Mouse (Mus musculus): ENCODE measurements around the gene Gabarap.
"Not testable (repeated sequence)": the region's sequence is repeated elsewhere in the genome, so short reads cannot be mapped to it uniquely, and the experiment has no call there.

Gabarap gene

GRCm38 (mm10) chr11:69990850-69991691 lies at the start of gene Gabarap:
Gabarap (plus strand) TSS chr11:69991143.
- DNase-seq: peak; percentile 96

- DNase-seq: no peak
Measured at GRCm38 (mm10) chr11:69945216-69945615, 45.7 kb upstream of the Gabarap start.

DNA sequence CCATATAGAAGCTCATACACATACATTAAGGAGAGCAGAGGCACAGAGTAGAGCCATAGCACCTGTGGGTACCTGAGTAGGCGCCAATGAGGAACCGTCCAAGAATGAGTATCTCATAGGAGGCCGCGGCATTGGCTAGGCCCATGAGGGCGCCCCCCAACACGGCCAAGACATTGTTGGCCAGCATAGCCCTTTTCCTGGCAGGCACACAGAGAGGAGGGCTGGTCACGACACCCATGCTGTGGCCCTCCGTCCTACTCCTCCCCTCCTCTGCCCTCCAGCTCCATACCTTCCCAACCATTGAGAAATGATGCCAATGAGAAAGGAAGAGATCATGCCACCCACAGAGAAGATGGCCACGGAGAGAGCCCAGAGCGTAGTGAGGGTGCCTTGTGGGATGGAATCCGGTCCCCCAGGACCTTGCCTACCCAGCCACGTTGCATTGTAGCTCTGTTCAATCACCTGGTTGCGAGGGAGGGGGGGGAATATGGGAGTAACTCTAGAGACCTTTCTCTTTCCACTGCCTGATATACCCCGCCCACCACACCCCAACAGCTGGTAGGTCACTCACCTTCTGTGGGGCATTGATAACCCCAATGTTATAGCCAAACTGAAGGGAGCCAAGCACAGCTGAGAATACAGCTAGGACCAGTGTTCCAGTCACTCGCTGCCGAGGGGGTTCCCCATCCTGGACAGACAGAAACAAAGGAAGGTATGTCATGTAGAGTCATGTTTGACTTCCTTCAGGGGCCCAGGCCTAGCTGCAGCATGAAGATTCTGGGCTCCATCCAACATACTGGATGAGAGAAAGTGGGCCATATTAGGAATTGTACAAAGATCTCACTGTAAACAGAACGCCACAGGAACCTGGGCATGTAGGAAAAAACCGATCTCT lies 44.7 kb upstream of the Gabarap start:
- no peak for DNase-seq

DNA sequence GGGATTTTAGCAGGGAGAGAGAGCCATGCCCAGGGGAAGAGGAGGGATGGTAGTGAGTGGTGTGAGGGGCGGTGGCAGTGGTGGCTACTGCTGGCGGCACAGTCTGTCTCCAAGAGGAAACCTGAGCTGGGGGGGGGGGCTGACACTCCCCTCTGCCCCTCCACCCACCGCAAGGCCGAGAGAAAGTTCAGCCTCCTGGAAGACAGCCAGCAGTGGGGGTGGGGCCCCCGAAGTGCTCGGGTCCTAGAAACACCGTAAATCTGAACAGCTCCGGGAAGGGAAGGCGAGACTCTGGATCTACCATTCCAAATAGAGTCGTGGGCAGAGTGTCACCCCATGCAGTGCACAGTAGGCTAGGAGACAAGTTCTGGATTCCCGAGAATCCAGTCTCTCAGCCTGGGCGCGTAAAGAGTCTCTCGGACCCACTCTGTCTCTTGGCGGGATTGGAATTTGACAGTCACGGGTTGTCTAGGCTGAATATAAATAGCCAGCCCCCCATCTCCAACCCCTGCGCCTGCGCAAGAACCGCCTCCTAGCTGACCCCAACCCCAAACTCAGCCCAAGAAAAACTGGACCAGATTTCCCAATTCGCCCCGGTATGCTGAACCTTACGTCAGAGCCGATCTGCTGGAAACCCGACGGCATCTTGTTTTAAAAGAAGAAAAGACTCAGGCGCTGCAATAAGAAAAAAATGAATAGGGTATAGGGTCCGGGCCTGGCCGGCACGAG lies 43.4 kb upstream of the Gabarap start:
- DNase-seq: peak; percentile 64

DNA sequence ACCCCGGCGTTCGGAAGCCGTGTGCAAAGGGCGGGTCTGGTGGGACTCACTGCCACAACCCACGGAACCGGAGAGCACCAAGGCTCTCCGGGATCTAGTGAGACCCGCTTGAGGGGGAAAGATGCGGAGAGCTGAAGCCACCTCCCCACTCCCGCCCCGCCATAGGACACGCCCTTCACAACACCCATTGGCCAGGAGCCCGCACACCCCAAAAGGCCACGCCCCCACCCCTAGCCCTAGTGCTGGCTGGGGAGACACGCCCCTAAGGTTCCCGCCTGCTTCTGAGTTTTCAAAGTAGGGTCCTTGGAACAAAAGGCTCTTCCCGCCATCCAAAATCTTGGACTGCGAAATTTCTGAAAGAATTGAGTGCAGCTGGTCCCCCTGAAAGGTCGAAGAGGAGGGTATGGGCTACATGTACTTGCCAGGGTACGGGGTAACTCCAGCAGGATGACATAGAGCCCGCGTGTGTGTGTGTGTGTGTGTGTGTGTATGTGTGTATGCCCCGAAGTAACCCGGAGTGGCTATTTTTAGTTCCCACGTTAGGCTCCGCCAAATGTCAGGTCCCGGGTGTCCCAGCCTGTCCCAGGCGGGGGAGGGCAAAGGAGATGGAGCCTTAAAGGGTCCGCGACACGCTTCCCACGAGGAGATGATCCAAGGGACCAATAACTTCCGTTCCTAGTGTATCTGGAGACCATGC lies 42.7 kb upstream of the Gabarap start, which contains the start of gene Slc2a4:
Gene Slc2a4, minus strand, starts transcription at position 123 of the 697 bp plus-strand sequence.
- peak; percentile 91 for DNase-seq

DNA sequence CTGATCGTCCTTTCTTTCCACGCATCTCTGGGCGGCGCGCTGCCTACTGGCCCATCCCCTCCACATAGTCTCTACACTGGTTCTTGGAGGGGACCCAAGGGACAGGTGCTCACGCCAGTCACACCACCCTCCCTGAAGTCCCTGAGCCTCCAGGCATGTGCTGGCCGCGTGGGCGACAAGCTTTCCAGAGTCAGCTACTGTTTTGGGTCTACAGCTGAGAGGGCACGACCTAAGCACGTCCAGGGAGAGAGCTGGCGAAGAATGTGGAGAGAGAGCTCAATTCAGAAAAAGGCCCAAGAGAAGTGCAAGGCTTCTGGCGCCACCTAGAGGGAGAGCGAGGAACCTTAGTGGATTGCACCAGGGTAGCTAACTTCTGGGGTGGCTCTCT lies 42.2 kb upstream of the Gabarap start:
- DNase-seq: peak; percentile 89

GRCm38 (mm10) chr11:69950807-69951459 lies 40.0 kb upstream of the Gabarap start:
- DNase-seq: no peak

DNA sequence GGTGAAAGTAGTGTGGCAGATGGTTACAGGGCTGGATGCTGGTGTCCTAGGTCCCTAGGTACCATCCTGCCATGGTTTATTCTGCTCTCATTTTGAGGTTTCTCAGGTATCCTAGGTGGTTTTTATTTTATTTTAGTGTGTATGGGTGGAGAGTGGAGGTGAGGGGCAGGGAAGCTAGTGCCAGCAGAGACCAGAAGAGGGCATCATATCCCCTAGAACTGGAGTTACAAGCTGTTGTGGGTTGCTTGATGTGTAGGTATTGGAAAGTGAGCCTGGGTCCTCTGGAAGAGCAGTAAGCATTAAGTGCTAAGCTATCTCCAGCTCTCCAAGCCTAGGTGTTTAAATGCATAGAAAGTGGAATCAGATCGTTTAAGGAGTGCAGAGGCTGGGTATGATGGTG lies 38.7 kb upstream of the Gabarap start:
- DNase-seq: no peak

DNA sequence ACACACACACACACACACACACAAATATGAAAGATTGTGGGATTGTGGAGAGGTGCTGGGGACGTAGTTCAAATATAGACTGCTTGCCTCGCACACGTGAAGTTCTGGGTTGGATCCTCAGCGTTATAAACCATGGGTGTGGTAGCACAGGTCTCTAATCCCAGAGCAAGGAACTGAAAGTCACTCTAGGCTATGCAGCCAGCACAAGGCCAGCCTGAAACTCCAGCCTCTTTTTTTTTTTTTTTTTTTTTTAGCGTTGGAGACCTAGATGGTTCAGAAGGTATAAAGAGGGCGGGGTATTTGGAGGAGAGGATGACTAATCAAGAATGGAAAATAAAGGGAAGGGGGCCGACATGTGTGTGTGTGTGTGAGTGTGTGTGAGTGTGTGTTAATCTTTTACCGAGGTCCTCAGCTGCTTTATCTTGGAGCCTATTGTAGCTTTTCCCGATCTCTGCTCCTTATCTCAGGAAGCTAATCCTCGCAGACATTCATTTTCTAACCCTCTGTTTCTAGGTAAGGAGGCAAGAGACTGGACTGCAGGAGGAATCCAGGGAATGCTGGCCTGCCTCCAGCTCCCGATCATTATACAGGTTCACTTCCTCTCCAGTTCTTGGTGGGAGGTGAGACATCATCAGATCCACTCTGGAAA lies 37.6 kb upstream of the Gabarap start:
- no peak for DNase-seq

GRCm38 (mm10) chr11:69955618-69956017 lies 35.3 kb upstream of the Gabarap start:
- not testable (repeated sequence) for DNase-seq

GRCm38 (mm10) chr11:69956218-69956617 lies 34.7 kb upstream of the Gabarap start:
- DNase-seq: no peak

GRCm38 (mm10) chr11:69960616-69961015 lies 30.3 kb upstream of the Gabarap start:
- no peak for DNase-seq

GRCm38 (mm10) chr11:69961841-69962240 lies 29.1 kb upstream of the Gabarap start:
- DNase-seq: no peak

GRCm38 (mm10) chr11:69964650-69965270 lies 26.2 kb upstream of the Gabarap start, which contains the start of gene Cldn7:
Cldn7 (plus strand) TSS chr11:69964779.
- no peak for DNase-seq

DNA sequence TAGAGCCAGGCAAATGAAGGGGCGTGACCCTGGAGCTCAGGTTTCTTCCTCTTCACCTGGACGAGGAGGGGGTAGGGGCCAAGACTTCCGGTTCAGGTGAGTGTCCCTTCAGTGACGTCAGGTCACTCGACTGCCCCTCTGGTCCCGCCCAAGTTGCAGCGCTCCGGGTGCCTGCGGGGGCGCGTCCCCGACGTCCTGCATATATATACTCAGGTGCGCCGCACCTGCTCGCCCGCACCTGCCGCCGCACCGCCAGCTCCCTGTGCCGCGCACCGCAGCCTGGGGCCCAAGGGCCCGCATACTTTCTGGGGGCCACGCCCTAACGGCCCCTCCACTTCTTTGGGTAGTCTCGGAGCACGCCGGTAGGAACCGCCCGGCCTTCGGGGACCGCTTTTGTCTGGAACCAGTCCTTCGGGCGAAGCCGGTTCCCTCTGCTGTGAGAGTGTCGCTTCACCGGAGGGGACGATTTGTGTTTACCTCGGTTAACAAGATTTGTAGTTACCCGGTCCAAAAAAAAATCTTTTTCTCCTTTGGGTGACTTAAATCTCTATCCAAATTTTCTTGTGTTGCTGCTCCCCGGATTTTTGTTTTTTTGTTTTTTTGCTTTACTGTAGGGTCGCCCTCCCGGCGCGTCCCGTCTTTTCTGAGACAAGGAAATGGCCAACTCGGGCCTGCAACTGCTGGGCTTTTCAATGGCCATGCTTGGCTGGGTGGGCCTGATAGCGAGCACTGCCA lies 25.5 kb upstream of the Gabarap start:
- DNase-seq: peak; percentile 80

DNA sequence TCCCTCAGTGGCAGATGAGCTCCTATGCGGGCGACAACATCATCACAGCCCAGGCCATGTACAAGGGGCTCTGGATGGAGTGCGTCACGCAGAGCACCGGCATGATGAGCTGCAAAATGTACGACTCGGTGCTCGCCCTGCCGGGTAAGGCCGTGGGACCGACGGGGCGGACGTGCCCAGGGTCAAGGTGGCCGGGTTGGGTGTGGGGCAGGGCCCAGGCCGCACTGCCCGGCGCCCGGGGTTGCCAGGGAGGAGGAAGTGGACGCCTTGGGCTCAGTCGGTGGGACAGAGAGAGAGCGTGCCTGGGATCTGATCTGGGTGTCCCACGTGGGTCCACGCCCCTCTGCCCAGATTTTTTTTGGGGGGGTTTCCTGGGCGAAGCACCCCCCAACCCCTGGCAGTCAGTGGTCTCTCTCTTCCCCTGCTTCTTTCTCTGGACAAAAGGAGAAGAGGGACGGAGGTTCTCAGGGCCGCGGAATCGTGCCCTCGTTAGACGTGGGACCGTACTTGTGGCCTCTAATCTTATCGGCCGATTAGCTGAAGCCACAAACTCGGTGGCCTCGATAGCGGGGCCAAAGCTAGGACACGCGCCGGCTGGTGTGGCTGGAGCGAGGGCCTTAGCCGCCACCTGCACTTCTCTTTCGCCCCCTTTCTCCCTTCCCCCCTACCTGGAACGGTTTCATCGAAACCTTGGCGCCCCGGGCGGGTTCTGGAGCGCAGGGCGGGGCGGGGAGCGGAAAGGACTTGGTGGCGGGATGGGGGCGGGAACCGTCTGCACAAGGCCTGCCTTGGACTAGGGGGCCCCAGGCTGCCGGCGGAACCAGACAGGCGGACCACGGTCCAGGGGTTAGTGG lies 24.7 kb upstream of the Gabarap start:
- DNase-seq: peak; percentile 60

- DNase-seq: no peak
Measured at GRCm38 (mm10) chr11:69966860-69967517, 24.0 kb upstream of the Gabarap start.

DNA sequence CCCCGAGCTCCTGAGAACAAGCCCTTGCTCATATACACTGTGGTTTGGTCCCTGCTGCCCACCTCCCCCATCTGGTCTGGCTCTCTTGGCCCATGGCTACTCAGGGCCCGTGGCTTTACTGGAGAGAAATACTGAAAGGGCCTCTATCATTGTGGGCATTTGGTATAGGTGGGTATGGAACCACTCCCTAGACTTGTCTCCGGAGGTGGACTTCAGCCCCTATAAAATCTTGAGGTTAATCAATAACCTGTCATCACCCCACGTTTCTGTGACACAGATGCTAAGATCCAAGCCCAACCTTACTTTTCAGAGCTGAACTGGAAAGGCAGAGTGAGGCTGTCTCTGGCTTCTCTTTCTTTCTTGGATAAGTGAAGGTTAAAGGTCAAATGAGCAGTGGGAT lies 22.1 kb upstream of the Gabarap start:
- no peak for DNase-seq
